Mouse (Mus musculus) bone marrow macrophage, adult 2 months (primary cell): ENCODE results near the gene Vps26c.

ENCODE experiments used
- CTCF ChIP-seq: IDR thresholded peaks from 2 replicates; pipeline ENCODE4 v1.5.1; 2012; ENCODE audit warnings: low read depth, mild to moderate bottlenecking, low read length, moderate library complexity
- POLR2A ChIP-seq: IDR thresholded peaks from 2 replicates; pipeline ENCODE4 v1.6.1; 2012; ENCODE audit warnings: mild to moderate bottlenecking, low read depth, low read length, borderline replicate concordance

GRCm38 (mm10) chr16:94574025-94574717 is 47.5 kb upstream of the Vps26c start:
- no peak for TF ChIP-seq CTCF
- no peak for TF ChIP-seq POLR2A
